18 mouse cellular contexts compared by ENCODE assay signal in genomic region chr12:76605837-76606236, GRCm38 (mm10).
DNase-seq lines count a peak whose midpoint lies in the region; ATAC-seq and TF ChIP-seq lines count a peak whose summit lies in the region.
"Had no signal": no experiment of that assay in that cellular context is flagged by ENCODE, and none has a peak within 500 bp of the region (broad histone marks: within the 10 kb centered on the region; RNA-seq: fewer than 3 reads in every experiment).

No protein-coding gene starts in this region.

- H3K36me3 ChIP-seq in intestine, postnatal 0 days (ENCODE audit: control insufficient read depth, insufficient read depth) = no peaks in the 10 kb centered on the region; the same call in 1 of the 2 replicates
- H3K36me3 ChIP-seq in intestine, embryonic 16.5 days (ENCODE audit: control insufficient read depth, insufficient read depth, low read length) = no peaks in the 10 kb centered on the region
- no peaks in the 10 kb centered on the region for H3K36me3 ChIP-seq in lung, postnatal 0 days (ENCODE audit: insufficient read depth, low read length)
- no peaks in the 10 kb centered on the region for H3K36me3 ChIP-seq in ES-Bruce4 (ENCODE audit: control insufficient read depth, insufficient read depth, low read length, poor library complexity, severe bottlenecking)
- H3K36me3 ChIP-seq: forebrain, embryonic 10.5 days; hindbrain, embryonic 12.5 days had no signal

- 0 out of 2 replicates have a peak, but pooled peaks cover 3% of the 10 kb centered on the region for H3K27me3 ChIP-seq in intestine, postnatal 0 days (replicated peaks; ENCODE audit: control insufficient read depth, insufficient read depth, low read length)
- no peaks in the 10 kb centered on the region for H3K27me3 ChIP-seq in intestine, embryonic 16.5 days (replicated peaks; ENCODE audit: control insufficient read depth, insufficient read depth, low read length)
- H3K27me3 ChIP-seq in lung, postnatal 0 days (replicated peaks; ENCODE audit: insufficient read depth, low read length) = no peaks in the 10 kb centered on the region
- H3K27me3 ChIP-seq in ES-Bruce4 (ENCODE audit: control insufficient read depth, insufficient read depth, low read length, poor library complexity, severe bottlenecking) = no peaks in the 10 kb centered on the region

- no peak overlapping the region for H3K27ac ChIP-seq in intestine, postnatal 0 days (ENCODE audit: low read depth, low read length)
- H3K27ac ChIP-seq in intestine, embryonic 16.5 days (ENCODE audit: low read length) = no peak overlapping the region
- H3K27ac ChIP-seq in lung, postnatal 0 days (ENCODE audit: low read length) = no peak overlapping the region
- H3K27ac ChIP-seq in ES-Bruce4 (ENCODE audit: insufficient read depth, low read length) = no peak overlapping the region
- H3K27ac ChIP-seq: forebrain, embryonic 10.5 days; hindbrain, embryonic 12.5 days; macrophage had no signal

- peak; percentile 50 for TF ChIP-seq CTCF in intestine, postnatal 0 days (IDR thresholded peaks at IDR 0.05; ENCODE audit: low read depth)
- peak; percentile 36; the same call in 1 of the 2 replicates for TF ChIP-seq CTCF in lung, postnatal 0 days (IDR thresholded peaks at IDR 0.05)
- peak; percentile 6 for TF ChIP-seq CTCF in ES-Bruce4 (IDR thresholded peaks at IDR 0.05; ENCODE audit: low read depth, low read length)

- no peak for TF ChIP-seq EP300 in lung, postnatal 0 days (IDR thresholded peaks at IDR 0.05)
- TF ChIP-seq EP300 in ES-Bruce4 (IDR thresholded peaks at IDR 0.05; ENCODE audit: insufficient read depth, low read depth, low read length) = no peak

- H3K4me2 ChIP-seq in intestine, postnatal 0 days (replicated peaks; ENCODE audit: low read depth) = no peak overlapping the region
- H3K4me2 ChIP-seq in intestine, embryonic 16.5 days (ENCODE audit: low read depth, low read length) = no peak overlapping the region
- no peak overlapping the region for H3K4me2 ChIP-seq in lung, postnatal 0 days (replicated peaks; ENCODE audit: low read depth, low read length)
- H3K4me2 ChIP-seq: hindbrain, embryonic 12.5 days had no signal

- TF ChIP-seq POLR2A in ES-Bruce4 (IDR thresholded peaks at IDR 0.05; ENCODE audit: insufficient read depth, low read length) = no peak

- no peak overlapping the region for H3K4me3 ChIP-seq in intestine, postnatal 0 days (ENCODE audit: low read depth, low read length)
- no peak overlapping the region for H3K4me3 ChIP-seq in intestine, embryonic 16.5 days (ENCODE audit: low read length)
- H3K4me3 ChIP-seq in lung, postnatal 0 days (ENCODE audit: low read depth, low read length) = no peak overlapping the region
- no peak overlapping the region for H3K4me3 ChIP-seq in ES-Bruce4 (ENCODE audit: low read depth, low read length)
- H3K4me3 ChIP-seq: forebrain, embryonic 10.5 days; hindbrain, embryonic 12.5 days had no signal

- no peaks in the 10 kb centered on the region for H3K4me1 ChIP-seq in intestine, postnatal 0 days (replicated peaks; ENCODE audit: control insufficient read depth, insufficient read depth, low read length)
- no peaks in the 10 kb centered on the region for H3K4me1 ChIP-seq in intestine, embryonic 16.5 days (ENCODE audit: control insufficient read depth, insufficient read depth, low read length)
- H3K4me1 ChIP-seq in lung, postnatal 0 days (ENCODE audit: insufficient read depth, low read depth, low read length) = no peaks in the 10 kb centered on the region
- H3K4me1 ChIP-seq in ES-Bruce4 (ENCODE audit: control insufficient read depth, insufficient read depth, low read length) = no peaks in the 10 kb centered on the region
- H3K4me1 ChIP-seq: hindbrain, embryonic 12.5 days had no signal

- no peaks in the 10 kb centered on the region for H3K9me3 ChIP-seq in intestine, postnatal 0 days (ENCODE audit: control insufficient read depth)
- H3K9me3 ChIP-seq in intestine, embryonic 16.5 days (ENCODE audit: control insufficient read depth, low read length) = no peaks in the 10 kb centered on the region
- no peaks in the 10 kb centered on the region for H3K9me3 ChIP-seq in lung, postnatal 0 days (ENCODE audit: low read length)
- no peaks in the 10 kb centered on the region for H3K9me3 ChIP-seq in ES-Bruce4 (replicated peaks; ENCODE audit: control insufficient read depth, insufficient read depth, low read length, poor library complexity, severe bottlenecking)
- H3K9me3 ChIP-seq: forebrain, embryonic 10.5 days; hindbrain, embryonic 12.5 days had no signal

- no peak for ATAC-seq in intestine, postnatal 0 days
- no peak for ATAC-seq in intestine, embryonic 16.5 days
- no peak for ATAC-seq in lung, postnatal 0 days
- ATAC-seq in megakaryocyte progenitor cell, adult 5-6 weeks (replicated peaks; ENCODE audit: poor library complexity) = peak; percentile 27; the same call in 1 of the 2 replicates
- ATAC-seq: inflammation-experienced regulatory T-cells, adult 6 months had no signal

- H3K9ac ChIP-seq in intestine, postnatal 0 days (ENCODE audit: low read depth, low read length) = no peak overlapping the region
- H3K9ac ChIP-seq in intestine, embryonic 16.5 days (ENCODE audit: low read depth, low read length) = no peak overlapping the region
- no peak overlapping the region for H3K9ac ChIP-seq in lung, postnatal 0 days (replicated peaks; ENCODE audit: low read depth)
- no peak overlapping the region for H3K9ac ChIP-seq in ES-Bruce4 (ENCODE audit: low read depth, poor library complexity, severe bottlenecking)
- H3K9ac ChIP-seq: hindbrain, embryonic 12.5 days had no signal

- no peak for DNase-seq in lung, postnatal 0 days (ENCODE audit: low spot score)
- DNase-seq in lung, postnatal 4 days = no peak
- no peak for DNase-seq in urinary bladder, postnatal 10 days (ENCODE audit: low spot score)
- DNase-seq: adrenal gland, postnatal 36 days; cerebellum, adult 11-12 months; cerebellum, postnatal 36 days; gastrocnemius, postnatal 10 days; lung, adult 18-20 months; right cerebral cortex, postnatal 4 days; thymus, postnatal 14 days had no signal

- 71% methylated on average over 3 of the region's 3 CpGs for WGBS in intestine, postnatal 0 days
- 65% methylated on average over 3 of the region's 3 CpGs for WGBS in intestine, embryonic 16.5 days
- WGBS in lung, postnatal 0 days = 63% methylated on average over 3 of the region's 3 CpGs
